Mouse (Mus musculus) adrenal gland, postnatal 10 days (tissue): Measurements from ENCODE around the gene Apol7e. TPM values are rescaled to one million over a fixed set of nuclear protein-coding genes. Genes with fewer than 3 reads are reported as not detected.

Experiments used
- total RNA-seq, 2 experiments: library from RNA; stranded (reverse); gene quantifications; 2 replicates each; pipeline ENCODE4 v1.2.3; 2021

Gene Apol7e
- total RNA-seq, 2 experiments from 2014 or later: 0.18 to 0.48 TPM

Other genes starting within 250 kb of the Apol7e start
- gene Apol10a, start 221.8 kb upstream of the Apol7e start, total RNA-seq: under 1 TPM in 1 of 2 experiments, not detected in 1; 0.09 TPM
- not detected for gene Apol11a, start 190.6 kb upstream of the Apol7e start, total RNA-seq
- under 1 TPM; 0.30 to 0.33 TPM for gene Apol7c, start 165.5 kb upstream of the Apol7e start, total RNA-seq
- not detected for gene 1700025B11Rik, start 137.0 kb upstream of the Apol7e start, total RNA-seq
- gene Apol10b, start 102.7 kb upstream of the Apol7e start, total RNA-seq: under 1 TPM in 1 of 2 experiments, not detected in 1; 0.18 TPM
- gene Gm36245, start 99.6 kb upstream of the Apol7e start, total RNA-seq: not detected
- under 1 TPM; 0.39 to 0.61 TPM for gene Apol11b, start 55.6 kb upstream of the Apol7e start, total RNA-seq
- under 1 TPM; 0.30 to 0.42 TPM for gene Apol9b, start 30.2 kb downstream of the Apol7e start, total RNA-seq
- gene Apol8, start 58.1 kb downstream of the Apol7e start, total RNA-seq: under 1 TPM; 0.39 to 0.88 TPM
- gene Myh9, start 143.3 kb downstream of the Apol7e start, total RNA-seq: 100 to 1,000 TPM; 222 to 260 TPM
- gene Txn2, start 230.1 kb downstream of the Apol7e start, total RNA-seq: 100 to 1,000 TPM; 321 to 368 TPM